Mouse (Mus musculus): ENCODE measurements at regions not wholly inside any gene's neighbourhood (a gene's known extent, or its start where the extent isn't known, plus 50 kb on each side); places are given as distances from the start of the nearest gene placed in this dataset.

DNA sequence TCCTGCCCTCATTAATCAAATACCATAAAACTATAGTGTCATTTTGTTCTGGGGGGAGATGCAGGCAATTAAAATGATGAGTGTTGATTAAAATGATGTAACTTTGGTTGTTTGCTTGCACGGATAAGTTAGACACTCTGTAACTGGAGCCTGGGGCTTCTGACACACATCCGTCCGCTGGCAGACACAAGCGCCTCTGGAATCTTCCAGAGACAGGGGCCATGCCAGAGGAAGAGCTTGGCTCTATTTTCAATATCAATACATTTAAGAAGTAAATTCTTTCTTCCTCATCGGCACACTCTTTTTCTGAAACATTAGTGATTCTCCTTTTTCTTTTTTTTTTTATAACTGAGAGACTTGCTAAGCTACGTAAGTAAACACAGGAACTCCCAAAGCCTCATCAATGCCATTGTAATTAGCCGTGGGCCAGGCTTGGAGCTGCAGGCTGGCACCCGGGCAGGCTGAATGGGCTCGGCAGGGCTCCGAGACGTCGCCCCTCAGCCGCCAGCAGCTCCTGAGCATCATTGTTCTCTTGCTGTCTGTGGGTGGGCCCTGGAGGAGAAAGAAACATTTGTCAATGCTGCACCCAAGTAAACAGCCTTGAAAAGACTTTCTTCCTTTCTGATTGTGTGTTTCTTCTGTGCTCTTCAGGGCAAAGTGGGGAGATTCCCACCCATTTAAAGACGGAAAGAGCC lies 151.4 kb upstream of the A230072I06Rik start:
- H3K4me2 ChIP-seq (ENCODE audit: low read depth) = peak overlapping the region; percentile 1
- H3K4me3 ChIP-seq = no peak overlapping the region

DNA sequence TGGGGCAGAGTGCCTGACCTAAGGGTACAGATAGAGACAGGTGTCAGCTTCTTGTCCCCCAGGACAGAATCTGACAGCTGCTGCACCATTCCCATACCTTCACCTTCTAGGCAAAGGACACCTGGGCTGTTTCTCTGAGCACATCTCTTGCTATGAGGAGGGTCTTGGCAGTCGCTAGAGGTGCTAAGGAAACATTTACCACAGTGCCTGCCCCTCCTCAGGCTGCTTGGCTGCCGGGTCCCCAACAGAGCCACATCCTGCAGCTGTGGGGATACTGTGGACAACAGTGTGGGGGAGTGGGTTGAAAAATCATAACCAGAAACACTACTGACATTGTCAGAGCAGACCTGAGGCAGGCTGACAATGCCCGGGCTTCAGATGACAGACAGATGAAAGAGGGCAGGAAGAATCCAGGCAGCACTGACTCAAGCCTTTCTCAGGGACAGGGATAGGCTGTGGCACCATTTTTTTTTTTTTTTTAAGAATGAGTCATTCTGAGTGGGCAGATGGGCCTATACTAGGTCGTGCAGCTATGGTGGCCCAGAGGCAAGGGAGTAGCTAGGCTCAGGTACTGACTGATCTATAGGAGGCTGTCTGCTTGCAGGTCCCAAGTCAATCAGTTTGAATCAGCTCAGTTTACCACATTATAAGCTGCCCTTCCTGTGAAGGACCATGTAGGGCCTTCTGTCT lies 150.7 kb upstream of the A230072I06Rik start:
- TF ChIP-seq MAX (IDR thresholded peaks at IDR 0.05; ENCODE audit: low read depth) = no peak
- no peak for TF ChIP-seq MYOD1 (IDR thresholded peaks at IDR 0.05; ENCODE audit: control insufficient read depth in 1 of 3, insufficient read length in 2 of 3, low read depth in 2 of 3)
- no peak for TF ChIP-seq TCF3 (IDR thresholded peaks at IDR 0.05; ENCODE audit: insufficient read length, low read depth)
- TF ChIP-seq REST (IDR thresholded peaks at IDR 0.05; ENCODE audit: insufficient read depth, insufficient read length) = no peak
- TF ChIP-seq SRF (IDR thresholded peaks at IDR 0.05; ENCODE audit: control insufficient read depth, insufficient read length, low read depth) = no peak
- TF ChIP-seq POLR2AphosphoS2 (IDR thresholded peaks at IDR 0.05; ENCODE audit: insufficient read length, low read depth) = no peak
- TF ChIP-seq MYOG (IDR thresholded peaks at IDR 0.05; ENCODE audit: control insufficient read depth in 1 of 3, insufficient read depth in 1 of 3, insufficient read length in 2 of 3, low read depth in 2 of 3) = no peak
- no peak for TF ChIP-seq TCF12 (IDR thresholded peaks at IDR 0.05; ENCODE audit: insufficient read depth, poor library complexity, severe bottlenecking)
- Histone ChIP-seq H3ac (ENCODE audit: control insufficient read depth, insufficient read length) (no peak overlapping the region), H3K4me3 (no peak overlapping the region), H3K79me2 (ENCODE audit: control insufficient read depth, insufficient read depth) (no peaks in the 10 kb centered on the region), H3K36me3 (ENCODE audit: control insufficient read depth, insufficient read depth) (no peaks in the 10 kb centered on the region), H3K27me3 (ENCODE audit: control insufficient read depth, insufficient read depth, insufficient read length) (no peaks in the 10 kb centered on the region), H3K4me2 (ENCODE audit: low read depth) (peak overlapping the region; percentile 1)

More for the DNA sequence above, 151.4 kb upstream of the A230072I06Rik start:
- Histone ChIP-seq H3K36me3 (ENCODE audit: control insufficient read depth, insufficient read depth) (no peaks in the 10 kb centered on the region), H3K27me3 (ENCODE audit: control insufficient read depth, insufficient read depth, insufficient read length) (no peaks in the 10 kb centered on the region), H3ac (ENCODE audit: control insufficient read depth, insufficient read length) (no peak overlapping the region), H3K79me2 (ENCODE audit: control insufficient read depth, insufficient read depth) (no peaks in the 10 kb centered on the region)
- TF ChIP-seq MAX (IDR thresholded peaks at IDR 0.05; ENCODE audit: low read depth) = no peak
- no peak for TF ChIP-seq POLR2A (IDR thresholded peaks at IDR 0.05; ENCODE audit: insufficient read length, low read depth)
- TF ChIP-seq USF1 (IDR thresholded peaks at IDR 0.05; ENCODE audit: low read depth) = no peak
- no peak for TF ChIP-seq MYOD1 (IDR thresholded peaks at IDR 0.05; ENCODE audit: control insufficient read depth in 1 of 3, insufficient read length in 2 of 3, low read depth in 2 of 3)
- TF ChIP-seq TCF12 (IDR thresholded peaks at IDR 0.05; ENCODE audit: insufficient read depth, poor library complexity, severe bottlenecking) = no peak
- TF ChIP-seq TCF3 (IDR thresholded peaks at IDR 0.05; ENCODE audit: insufficient read length, low read depth) = no peak

DNA sequence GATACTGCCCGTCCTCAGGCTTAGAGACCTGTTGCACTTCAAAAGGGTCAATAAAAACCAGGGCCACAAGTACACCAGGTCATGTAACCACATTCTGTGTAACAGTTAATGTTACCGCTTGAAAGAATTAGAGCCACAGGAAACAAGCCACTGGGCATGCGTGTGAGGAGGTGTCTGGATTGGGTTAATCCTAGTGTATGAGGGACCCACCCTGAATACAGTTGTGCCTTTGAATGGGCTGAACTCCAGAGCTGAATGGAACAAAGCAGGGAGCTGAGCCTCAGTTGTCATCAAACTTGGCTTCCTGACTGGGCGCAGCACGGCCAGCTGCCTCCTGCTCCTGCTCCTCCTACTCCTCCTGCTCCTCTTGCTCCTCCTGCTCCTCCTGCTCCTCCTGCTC lies 148.0 kb upstream of the A230072I06Rik start:
- no peaks in the 10 kb centered on the region for H3K36me3 ChIP-seq (ENCODE audit: control insufficient read depth, insufficient read depth)
- no peak overlapping the region for H3K4me3 ChIP-seq
- H3K4me2 ChIP-seq (ENCODE audit: low read depth) = peak overlapping the region; percentile 64
- no peak overlapping the region for H3ac ChIP-seq (ENCODE audit: control insufficient read depth, insufficient read length)
- no peaks in the 10 kb centered on the region for H3K27me3 ChIP-seq (ENCODE audit: control insufficient read depth, insufficient read depth, insufficient read length)
- H3K79me2 ChIP-seq (ENCODE audit: control insufficient read depth, insufficient read depth) = no peaks in the 10 kb centered on the region
- peak; percentile 47 for TF ChIP-seq POLR2A (IDR thresholded peaks at IDR 0.05; ENCODE audit: insufficient read length, low read depth)
- TF ChIP-seq TCF12 (IDR thresholded peaks at IDR 0.05; ENCODE audit: insufficient read depth, poor library complexity, severe bottlenecking) = no peak
- TF ChIP-seq MYOD1 (IDR thresholded peaks at IDR 0.05; ENCODE audit: control insufficient read depth in 1 of 3, insufficient read length in 2 of 3, low read depth in 2 of 3) = no peak

DNA sequence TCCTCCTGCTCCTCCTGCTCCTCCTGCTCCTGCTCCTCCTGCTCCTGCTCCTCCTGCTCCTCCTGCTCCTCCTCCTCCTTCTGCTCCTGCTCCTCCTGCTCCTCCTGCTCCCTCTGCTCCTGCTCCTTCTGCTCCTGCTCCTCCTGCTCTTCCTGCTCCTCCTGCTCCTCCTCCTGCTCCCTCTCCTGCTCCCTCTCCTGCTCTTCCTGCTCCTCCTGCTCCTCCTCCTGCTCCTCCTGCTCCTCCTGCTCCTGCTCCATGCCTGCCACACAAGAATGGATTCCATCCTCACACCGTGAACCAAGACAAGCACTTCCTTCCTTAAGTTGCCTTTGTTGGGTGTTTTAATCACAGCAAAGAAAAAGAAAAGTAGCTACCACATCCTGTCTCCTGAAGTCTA lies 144.4 kb upstream of the A230072I06Rik start:
- no peak overlapping the region for H3ac ChIP-seq (ENCODE audit: control insufficient read depth, insufficient read length)
- no peaks in the 10 kb centered on the region for H3K36me3 ChIP-seq (ENCODE audit: control insufficient read depth, insufficient read depth)
- TF ChIP-seq TCF3 (IDR thresholded peaks at IDR 0.05; ENCODE audit: insufficient read length, low read depth) (no peak), POLR2A (IDR thresholded peaks at IDR 0.05; ENCODE audit: insufficient read length, low read depth) (no peak), USF1 (IDR thresholded peaks at IDR 0.05; ENCODE audit: low read depth) (no peak)
- H3K79me2 ChIP-seq (ENCODE audit: control insufficient read depth, insufficient read depth) = no peaks in the 10 kb centered on the region
- no peak overlapping the region for H3K4me3 ChIP-seq
- H3K4me2 ChIP-seq (ENCODE audit: low read depth) = peak overlapping the region; percentile 18
- peaks cover 9% of the 10 kb centered on the region for H3K27me3 ChIP-seq (ENCODE audit: control insufficient read depth, insufficient read depth, insufficient read length)

DNA sequence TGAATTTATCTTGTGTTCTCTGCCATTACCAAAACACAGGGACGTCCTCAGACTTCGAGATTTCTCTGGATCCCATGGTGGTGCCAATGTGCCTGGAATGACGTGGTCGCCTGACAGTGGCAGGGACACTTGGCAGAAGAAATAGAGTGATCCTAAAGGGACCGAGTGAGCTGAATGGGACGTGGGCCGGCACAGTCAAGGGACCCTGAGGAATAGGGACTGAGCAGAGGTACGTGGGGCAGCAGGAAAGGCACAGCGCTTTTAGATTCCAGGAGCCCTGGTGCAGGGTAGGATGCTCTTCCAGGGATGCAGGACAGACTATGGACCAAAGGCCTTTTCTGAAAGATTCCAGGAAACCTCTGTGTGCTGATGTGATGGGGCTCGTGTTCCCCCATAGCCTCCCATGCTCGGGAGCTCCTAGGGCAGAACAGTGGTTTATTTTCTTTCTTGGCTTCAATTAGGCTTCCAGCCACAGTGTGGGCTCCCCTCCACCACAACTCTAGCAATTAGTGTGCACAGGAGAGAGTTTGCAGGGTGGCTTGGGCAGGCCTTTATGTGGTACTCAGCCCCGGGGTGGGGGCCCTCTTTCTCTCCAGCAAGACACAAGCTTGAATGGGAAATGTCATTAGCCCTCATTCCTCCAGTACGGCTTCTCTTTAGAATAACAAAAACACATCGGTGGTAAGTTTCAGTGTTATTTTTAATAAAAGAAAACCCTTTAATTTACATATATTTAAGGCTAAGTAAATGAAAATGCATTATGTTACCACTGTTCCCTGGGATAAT lies 143.0 kb upstream of the A230072I06Rik start:
- no peak overlapping the region for H3ac ChIP-seq (ENCODE audit: control insufficient read depth, insufficient read length)
- no peak overlapping the region for H3K4me2 ChIP-seq (ENCODE audit: low read depth)
- TF ChIP-seq SRF (IDR thresholded peaks at IDR 0.05; ENCODE audit: control insufficient read depth, insufficient read length, low read depth) = no peak
- no peak for TF ChIP-seq TCF3 (IDR thresholded peaks at IDR 0.05; ENCODE audit: insufficient read length, low read depth)
- no peak for TF ChIP-seq POLR2A (IDR thresholded peaks at IDR 0.05; ENCODE audit: insufficient read length, low read depth)
- no peak for TF ChIP-seq POLR2AphosphoS2 (IDR thresholded peaks at IDR 0.05; ENCODE audit: insufficient read length, low read depth)
- no peaks in the 10 kb centered on the region for H3K36me3 ChIP-seq (ENCODE audit: control insufficient read depth, insufficient read depth)
- no peak overlapping the region for H3K4me3 ChIP-seq
- peaks cover 15% of the 10 kb centered on the region for H3K27me3 ChIP-seq (ENCODE audit: control insufficient read depth, insufficient read depth, insufficient read length)
- no peaks in the 10 kb centered on the region for H3K79me2 ChIP-seq (ENCODE audit: control insufficient read depth, insufficient read depth)
